Mouse (Mus musculus): Measurements from ENCODE around the gene Notch2. TPM values are rescaled to one million over a fixed set of nuclear protein-coding genes. Genes with fewer than 3 reads are reported as not detected.
A peak's percentile ranks its signal among the peaks of the same experiment; 100 is the strongest.
"Not testable (repeated sequence)": the region's sequence is repeated elsewhere in the genome, so short reads cannot be mapped to it uniquely, and the experiment has no call there.

Gene Notch2
- polyA plus RNA-seq, 1 experiment: 14.5 TPM

- no peak for DNase-seq (ENCODE audit: extremely low spot score in 1 of 2, low spot score in 1 of 2)
Observed at GRCm38 (mm10) chr3:98093954-98094353, 80.6 kb downstream of the Notch2 start.

GRCm38 (mm10) chr3:98094629-98095583 is 81.6 kb downstream of the Notch2 start:
- DNase-seq (ENCODE audit: extremely low spot score in 1 of 2, low spot score in 1 of 2): no peak

GRCm38 (mm10) chr3:98096981-98097380 is 83.7 kb downstream of the Notch2 start:
- no peak for DNase-seq (ENCODE audit: extremely low spot score in 1 of 2, low spot score in 1 of 2)

- DNase-seq (ENCODE audit: extremely low spot score in 1 of 2, low spot score in 1 of 2): no peak
Observed at GRCm38 (mm10) chr3:98098676-98099075, 85.3 kb downstream of the Notch2 start.

GRCm38 (mm10) chr3:98099287-98099686 is 86.0 kb downstream of the Notch2 start:
- DNase-seq (ENCODE audit: extremely low spot score in 1 of 2, low spot score in 1 of 2): no peak

GRCm38 (mm10) chr3:98101541-98101940 is 88.2 kb downstream of the Notch2 start:
- DNase-seq (ENCODE audit: extremely low spot score in 1 of 2, low spot score in 1 of 2): no peak

GRCm38 (mm10) chr3:98104851-98105471 is 91.6 kb downstream of the Notch2 start:
- DNase-seq (ENCODE audit: extremely low spot score in 1 of 2, low spot score in 1 of 2): no peak

- no peak for DNase-seq (ENCODE audit: extremely low spot score in 1 of 2, low spot score in 1 of 2)
Observed at GRCm38 (mm10) chr3:98105496-98105895, 92.2 kb downstream of the Notch2 start.

GRCm38 (mm10) chr3:98106115-98106514 is 92.8 kb downstream of the Notch2 start:
- DNase-seq (ENCODE audit: extremely low spot score in 1 of 2, low spot score in 1 of 2): no peak

GRCm38 (mm10) chr3:98106590-98107313 is 93.4 kb downstream of the Notch2 start:
- peak; percentile 14 to 48 for DNase-seq (ENCODE audit: extremely low spot score in 1 of 2, low spot score in 1 of 2)

GRCm38 (mm10) chr3:98108416-98108815 is 95.1 kb downstream of the Notch2 start:
- DNase-seq (ENCODE audit: extremely low spot score in 1 of 2, low spot score in 1 of 2): no peak

GRCm38 (mm10) chr3:98108866-98109265 is 95.5 kb downstream of the Notch2 start:
- no peak for DNase-seq (ENCODE audit: extremely low spot score in 1 of 2, low spot score in 1 of 2)

- DNase-seq (ENCODE audit: extremely low spot score in 1 of 2, low spot score in 1 of 2): no peak
Observed at GRCm38 (mm10) chr3:98110610-98111009, 97.3 kb downstream of the Notch2 start.

GRCm38 (mm10) chr3:98118252-98118651 is 104.9 kb downstream of the Notch2 start:
- DNase-seq (ENCODE audit: extremely low spot score in 1 of 2, low spot score in 1 of 2): no peak

GRCm38 (mm10) chr3:98119338-98119737 is 106.0 kb downstream of the Notch2 start:
- DNase-seq (ENCODE audit: extremely low spot score in 1 of 2, low spot score in 1 of 2): no peak

- DNase-seq (ENCODE audit: extremely low spot score in 1 of 2, low spot score in 1 of 2): no peak
Observed at GRCm38 (mm10) chr3:98120884-98121283, 107.6 kb downstream of the Notch2 start.

- no peak for DNase-seq (ENCODE audit: extremely low spot score in 1 of 2, low spot score in 1 of 2)
Observed at GRCm38 (mm10) chr3:98127775-98128174, 114.4 kb downstream of the Notch2 start.

- DNase-seq (ENCODE audit: extremely low spot score in 1 of 2, low spot score in 1 of 2): no peak
Observed at GRCm38 (mm10) chr3:98128716-98129115, 115.4 kb downstream of the Notch2 start.

- not testable (repeated sequence) for DNase-seq (ENCODE audit: extremely low spot score in 1 of 2, low spot score in 1 of 2)
Observed at GRCm38 (mm10) chr3:98132140-98132539, 118.8 kb downstream of the Notch2 start.

GRCm38 (mm10) chr3:98132636-98133035 is 119.3 kb downstream of the Notch2 start:
- DNase-seq (ENCODE audit: extremely low spot score in 1 of 2, low spot score in 1 of 2): peak in 1 of 2 experiments; percentile 13

GRCm38 (mm10) chr3:98141456-98141855 is 128.1 kb downstream of the Notch2 start:
- no peak for DNase-seq (ENCODE audit: extremely low spot score in 1 of 2, low spot score in 1 of 2)

Data from frontal cortex, adult 2 months (tissue).